8 mouse cellular contexts compared by ENCODE assay signal in the genomic region with DNA sequence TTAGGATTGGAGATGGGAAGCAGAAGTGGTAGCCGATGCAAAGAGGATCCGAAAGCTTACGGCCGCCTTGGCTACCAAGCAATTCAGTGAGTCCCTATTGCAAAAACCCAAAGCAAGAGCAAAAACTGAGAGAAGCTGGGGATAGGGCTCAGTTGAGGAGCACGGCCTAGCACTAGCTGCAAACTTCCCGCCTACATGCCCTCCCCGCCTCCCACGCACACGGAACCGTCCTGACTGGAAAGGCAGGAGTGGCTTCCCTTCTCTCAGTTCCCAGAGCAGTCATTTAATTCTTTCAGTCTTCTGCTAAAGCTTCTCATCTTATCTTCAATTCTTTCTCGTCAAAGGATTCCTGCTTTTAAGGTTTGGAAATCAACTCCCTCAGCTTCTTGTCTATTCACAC. TPM values are rescaled to one million over a fixed set of nuclear protein-coding genes. Genes with fewer than 3 reads are reported as not detected.
DNase-seq lines count a peak whose midpoint lies in the region; ATAC-seq lines count a peak whose summit lies in the region.

No protein-coding gene starts in this region.

- no peak for ATAC-seq in frontal cortex, adult (ENCODE audit: low TSS enrichment)
- no peak for ATAC-seq in heart, embryonic 16.5 days (replicated peaks; ENCODE audit: extremely low read depth, insufficient read depth, low FRiP score)
- no peak for ATAC-seq in stomach, embryonic 15.5 days (ENCODE audit: insufficient read depth, low FRiP score, low read depth)
- ATAC-seq in hindbrain, embryonic 14.5 days (ENCODE audit: low FRiP score) = no peak

- H3K27ac ChIP-seq in heart, embryonic 16.5 days (ENCODE audit: low read length) = no peak overlapping the region; the same call in 1 of the 2 replicates
- H3K27ac ChIP-seq in stomach, embryonic 15.5 days = 0 out of 2 replicates have a peak overlapping the region, but pooled peaks have one; percentile 21
- no peak overlapping the region for H3K27ac ChIP-seq in hindbrain, embryonic 14.5 days

- no peaks in the 10 kb centered on the region for H3K9me3 ChIP-seq in heart, embryonic 16.5 days (replicated peaks; ENCODE audit: control insufficient read depth, low read length)
- H3K9me3 ChIP-seq in stomach, embryonic 15.5 days = no peaks in the 10 kb centered on the region
- no peaks in the 10 kb centered on the region for H3K9me3 ChIP-seq in hindbrain, embryonic 14.5 days (ENCODE audit: control insufficient read depth, low read length)

- H3K4me1 ChIP-seq in heart, embryonic 16.5 days (ENCODE audit: control insufficient read depth, insufficient read depth, low read length) = peaks cover 16% of the 10 kb centered on the region
- 0 out of 2 replicates have a peak, but pooled peaks cover 9% of the 10 kb centered on the region for H3K4me1 ChIP-seq in stomach, embryonic 15.5 days
- H3K4me1 ChIP-seq in hindbrain, embryonic 14.5 days (replicated peaks; ENCODE audit: control insufficient read depth, insufficient read depth, low read length) = peaks cover 22% of the 10 kb centered on the region

- no peaks in the 10 kb centered on the region for H3K27me3 ChIP-seq in heart, embryonic 16.5 days (ENCODE audit: control insufficient read depth, insufficient read depth, low read length)
- no peaks in the 10 kb centered on the region for H3K27me3 ChIP-seq in stomach, embryonic 15.5 days (replicated peaks)
- H3K27me3 ChIP-seq in hindbrain, embryonic 14.5 days (ENCODE audit: control insufficient read depth, insufficient read depth, low read length) = no peaks in the 10 kb centered on the region

- H3K36me3 ChIP-seq in heart, embryonic 16.5 days (ENCODE audit: control insufficient read depth, insufficient read depth) = no peaks in the 10 kb centered on the region
- H3K36me3 ChIP-seq in stomach, embryonic 15.5 days = no peaks in the 10 kb centered on the region
- no peaks in the 10 kb centered on the region for H3K36me3 ChIP-seq in hindbrain, embryonic 14.5 days (replicated peaks; ENCODE audit: control insufficient read depth, insufficient read depth)

- peak; percentile 17 to 39 for DNase-seq in frontal cortex, postnatal 36 days (ENCODE audit: low spot score in 2 of 2)
- peak; percentile 48 for DNase-seq in ovary, postnatal 36 days (ENCODE audit: low spot score)
- DNase-seq in ovary, postnatal 10 days (ENCODE audit: low spot score) = no peak
- DNase-seq in layer of hippocampus, postnatal 25 days (ENCODE audit: extremely low spot score in 1 of 2, low spot score in 1 of 2) = no peak
- DNase-seq in hindbrain, embryonic 14.5 days (ENCODE audit: low spot score) = no peak

- H3K9ac ChIP-seq in heart, embryonic 16.5 days (ENCODE audit: low read length) = no peak overlapping the region; the same call in 1 of the 2 replicates
- no peak overlapping the region for H3K9ac ChIP-seq in stomach, embryonic 15.5 days
- no peak overlapping the region for H3K9ac ChIP-seq in hindbrain, embryonic 14.5 days

- peak overlapping the region; percentile 88; the same call in 1 of the 2 replicates for H3K4me2 ChIP-seq in heart, embryonic 16.5 days (ENCODE audit: low read depth, low read length)
- H3K4me2 ChIP-seq in stomach, embryonic 15.5 days = peak overlapping the region; percentile 67; the same call in 1 of the 2 replicates
- no peak overlapping the region for H3K4me2 ChIP-seq in hindbrain, embryonic 14.5 days (replicated peaks)

- H3K4me3 ChIP-seq in heart, embryonic 16.5 days (ENCODE audit: low read length) = no peak overlapping the region
- H3K4me3 ChIP-seq in stomach, embryonic 15.5 days (replicated peaks) = no peak overlapping the region
- no peak overlapping the region for H3K4me3 ChIP-seq in hindbrain, embryonic 14.5 days (replicated peaks; ENCODE audit: low read length)

- WGBS in heart, embryonic 16.5 days = 66% methylated on average over 11 of the region's 11 CpGs
- 79% methylated on average over 11 of the region's 11 CpGs for WGBS in stomach, embryonic 15.5 days
- 87% methylated on average over 11 of the region's 11 CpGs for WGBS in hindbrain, embryonic 14.5 days

RNA-seq across cellular contexts. Expression of a gene that starts 1.5 kb away (rescaled TPM):
- 10.2 and 10.6 TPM in 2 replicates for polyA plus RNA-seq in heart, embryonic 16.5 days (2015; fragmentation: Nextera tagmentation; extraction: Ambion mirVana)
- polyA plus RNA-seq in stomach, embryonic 15.5 days (2015; fragmentation: Nextera tagmentation; extraction: Ambion mirVana) = 10.0 and 10.5 TPM in 2 replicates
- 1 to 10 TPM; 9.2 to 9.7 TPM for total RNA-seq in layer of hippocampus, postnatal 25 days (2021)
- 11.4 and 11.6 TPM in 2 replicates for polyA plus RNA-seq in hindbrain, embryonic 14.5 days (2014; fragmentation: Nextera tagmentation; extraction: Ambion mirVana)

RNA-seq across cellular contexts. Expression of a gene that starts 1.7 kb away (rescaled TPM):
- polyA plus RNA-seq in heart, embryonic 16.5 days (2015; fragmentation: Nextera tagmentation; extraction: Ambion mirVana) = 8.7 and 9.3 TPM in 2 replicates
- 14.1 and 14.7 TPM in 2 replicates for polyA plus RNA-seq in stomach, embryonic 15.5 days (2015; fragmentation: Nextera tagmentation; extraction: Ambion mirVana)
- total RNA-seq in layer of hippocampus, postnatal 25 days (2021) = 10 to 100 TPM; 57.4 to 66.3 TPM
- 28.9 and 29.9 TPM in 2 replicates for polyA plus RNA-seq in hindbrain, embryonic 14.5 days (2014; fragmentation: Nextera tagmentation; extraction: Ambion mirVana)

Comparison
In these comparisons a context has a peak if more than half of its experiments do, and no peak if none do; other contexts are left out.
1. DNase-seq: peak in frontal cortex, postnatal 36 days (2 of 2) and ovary, postnatal 36 days (single experiment); none in ovary, postnatal 10 days (single experiment), layer of hippocampus, postnatal 25 days (0 of 2) and hindbrain, embryonic 14.5 days (single experiment).